Mouse (Mus musculus): ENCODE data around the gene Aff4. TPM values are rescaled to one million over a fixed set of nuclear protein-coding genes. Genes with fewer than 3 reads are reported as not detected.
A peak's percentile ranks its signal among the peaks of the same experiment; 100 is the strongest.
"Not testable (repeated sequence)": the region's sequence is repeated elsewhere in the genome, so short reads cannot be mapped to it uniquely, and the experiment has no call there.

Gene Aff4
- polyA plus RNA-seq (2016; fragmentation: Nextera tagmentation; extraction: Ambion mirVana) = 30.5 and 36.7 TPM in 2 replicates

DNA sequence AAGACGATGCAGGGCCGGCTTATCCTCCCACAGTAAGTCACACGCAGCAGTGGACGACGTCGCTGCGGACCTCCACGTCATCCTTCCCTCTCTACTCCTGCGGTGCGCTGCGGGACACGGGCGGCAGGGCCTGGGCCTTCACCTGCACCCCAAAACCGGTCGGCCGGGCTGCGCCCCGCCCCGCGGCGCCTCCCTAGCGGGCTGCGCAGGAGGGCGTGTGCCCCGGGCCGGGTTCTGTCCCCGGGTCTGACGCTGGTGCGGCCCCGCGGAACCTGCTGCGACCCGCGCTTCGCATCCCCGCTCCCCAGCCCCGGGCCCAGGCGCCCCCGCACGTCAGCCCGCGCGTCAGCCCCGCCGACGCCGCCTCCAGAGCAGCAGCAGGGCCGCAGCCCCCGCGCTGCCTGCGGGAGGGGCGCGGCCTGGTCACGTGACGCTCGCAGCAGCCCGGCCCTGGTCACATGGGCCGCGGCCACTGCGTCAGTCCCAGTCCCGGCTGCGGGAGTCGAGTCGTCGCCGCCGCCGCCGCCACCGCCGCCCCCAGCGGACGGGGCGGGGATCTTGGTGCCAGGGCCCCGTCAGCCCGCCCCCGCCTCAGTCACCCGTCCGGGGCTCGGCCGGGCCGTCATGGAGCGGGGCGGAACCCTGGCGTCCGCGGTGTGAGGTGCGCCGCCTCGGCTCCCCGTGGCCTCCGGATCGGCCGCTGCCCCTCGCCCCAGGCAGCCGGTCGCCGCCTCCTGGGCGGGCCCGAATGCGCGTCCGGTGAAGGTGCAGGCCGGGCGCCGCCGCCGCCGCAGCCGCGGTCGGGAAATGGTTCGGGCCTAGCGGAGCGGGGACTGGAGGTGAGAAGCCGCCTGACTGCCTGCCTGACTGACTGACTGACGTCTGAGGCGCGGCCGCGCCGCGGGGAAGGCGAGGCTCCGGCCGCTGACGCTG lies at the start of gene Aff4:
TSS of gene Aff4 (plus strand) at position 543 of the 933 bp plus-strand sequence.
- Histone ChIP-seq H3K4me1 (peaks cover 7% of the 10 kb centered on the region; the same call in 1 of the 2 replicates), H3K27ac (peak within 1 kb of the TSS; percentile 99), H3K9me3 (no peaks in the 10 kb centered on the region), H3K36me3 (peaks cover 3% of the 10 kb centered on the region; the same call in 1 of the 2 replicates), H3K27me3 (ENCODE audit: insufficient read depth, poor library complexity, severe bottlenecking) (no peaks in the 10 kb centered on the region), H3K4me3 (peak within 1 kb of the TSS; percentile 99)
- under 1% methylated on average over 121 of the region's 127 CpGs for WGBS
- DNase-seq (ENCODE audit: low spot score) = peak; percentile 93

- Histone ChIP-seq H3K27ac (peak overlapping the region; percentile 98), H3K9me3 (no peaks in the 10 kb centered on the region), H3K4me3 (peak overlapping the region; percentile 98), H3K4me1 (peaks cover 23% of the 10 kb centered on the region), H3K27me3 (ENCODE audit: insufficient read depth, poor library complexity, severe bottlenecking) (no peaks in the 10 kb centered on the region), H3K36me3 (peaks cover 14% of the 10 kb centered on the region; the same call in 1 of the 2 replicates)
- 61% methylated on average over 9 of the region's 9 CpGs for WGBS
- DNase-seq (ENCODE audit: low spot score) = no peak
These were observed 49.5 kb upstream of the Aff4 start for GRCm38 (mm10) chr11:53301167-53301515.

GRCm38 (mm10) chr11:53304044-53304840 lies 46.4 kb upstream of the Aff4 start:
- no peak overlapping the region for H3K4me3 ChIP-seq
- no peaks in the 10 kb centered on the region for H3K9me3 ChIP-seq
- no peaks in the 10 kb centered on the region for H3K27me3 ChIP-seq (ENCODE audit: insufficient read depth, poor library complexity, severe bottlenecking)
- no peak for DNase-seq (ENCODE audit: low spot score)
- 87% methylated on average over 14 of the region's 14 CpGs for WGBS
- no peaks in the 10 kb centered on the region for H3K36me3 ChIP-seq
- peaks cover 27% of the 10 kb centered on the region for H3K4me1 ChIP-seq
- no peak overlapping the region for H3K27ac ChIP-seq

- Histone ChIP-seq H3K36me3 (no peaks in the 10 kb centered on the region), H3K9me3 (no peaks in the 10 kb centered on the region), H3K4me3 (no peak overlapping the region), H3K27me3 (ENCODE audit: insufficient read depth, poor library complexity, severe bottlenecking) (no peaks in the 10 kb centered on the region), H3K4me1 (peaks cover 25% of the 10 kb centered on the region; the same call in 1 of the 2 replicates), H3K27ac (no peak overlapping the region)
- no peak for DNase-seq (ENCODE audit: low spot score)
- 82% methylated on average over 2 of the region's 2 CpGs for WGBS
These were observed 43.7 kb upstream of the Aff4 start for GRCm38 (mm10) chr11:53306965-53307364.

DNA sequence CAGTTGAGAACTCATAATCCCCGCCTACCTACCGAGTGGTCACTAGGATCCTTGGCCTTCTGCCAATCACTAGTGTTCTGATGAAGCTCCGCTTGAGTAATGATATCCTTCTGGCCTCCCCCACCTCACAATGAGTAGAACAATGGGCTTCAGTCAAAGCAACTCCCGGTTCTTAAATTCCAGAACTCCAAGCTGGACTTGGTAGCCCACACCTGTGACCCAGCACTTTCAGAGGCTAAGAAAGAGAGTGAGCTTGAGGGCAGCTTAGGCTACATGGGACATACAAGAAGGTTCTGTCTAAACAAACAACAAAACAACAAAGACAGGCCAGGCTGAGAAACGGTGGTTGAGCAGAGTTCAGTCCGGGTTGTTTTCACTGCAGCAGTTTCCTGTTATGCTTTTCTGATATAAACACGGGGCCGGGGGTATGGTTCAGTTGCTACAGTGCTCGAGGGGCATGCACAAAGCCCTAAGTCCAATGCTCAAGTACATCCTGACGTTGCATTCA lies 43.0 kb upstream of the Aff4 start:
- no peaks in the 10 kb centered on the region for H3K36me3 ChIP-seq
- no peaks in the 10 kb centered on the region for H3K27me3 ChIP-seq (ENCODE audit: insufficient read depth, poor library complexity, severe bottlenecking)
- 54% methylated on average over 10 of the region's 10 CpGs for WGBS
- no peaks in the 10 kb centered on the region for H3K9me3 ChIP-seq
- H3K4me1 ChIP-seq = peaks cover 25% of the 10 kb centered on the region; the same call in 1 of the 2 replicates
- peak overlapping the region; percentile 45 for H3K27ac ChIP-seq
- no peak for DNase-seq (ENCODE audit: low spot score)
- H3K4me3 ChIP-seq = no peak overlapping the region

GRCm38 (mm10) chr11:53308251-53308864 lies 42.3 kb upstream of the Aff4 start:
- H3K4me1 ChIP-seq = peaks cover 25% of the 10 kb centered on the region; the same call in 1 of the 2 replicates
- no peaks in the 10 kb centered on the region for H3K9me3 ChIP-seq
- no peaks in the 10 kb centered on the region for H3K36me3 ChIP-seq
- H3K27me3 ChIP-seq (ENCODE audit: insufficient read depth, poor library complexity, severe bottlenecking) = no peaks in the 10 kb centered on the region
- no peak overlapping the region for H3K4me3 ChIP-seq
- DNase-seq (ENCODE audit: low spot score) = no peak
- peak overlapping the region; percentile 56 for H3K27ac ChIP-seq

- no peaks in the 10 kb centered on the region for H3K27me3 ChIP-seq (ENCODE audit: insufficient read depth, poor library complexity, severe bottlenecking)
- peaks cover 25% of the 10 kb centered on the region; the same call in 1 of the 2 replicates for H3K4me1 ChIP-seq
- no peaks in the 10 kb centered on the region for H3K9me3 ChIP-seq
- H3K4me3 ChIP-seq = no peak overlapping the region
- no peaks in the 10 kb centered on the region for H3K36me3 ChIP-seq
- WGBS = 34% methylated on average over 2 of the region's 2 CpGs
- no peak for DNase-seq (ENCODE audit: low spot score)
- H3K27ac ChIP-seq = peak overlapping the region; percentile 56; the same call in 1 of the 2 replicates
These were observed 41.7 kb upstream of the Aff4 start for GRCm38 (mm10) chr11:53308884-53309310.

- WGBS = 49% methylated on average over 1 of the region's 1 CpGs
- Histone ChIP-seq H3K27ac (no peak overlapping the region), H3K4me3 (no peak overlapping the region)
These were observed 39.2 kb upstream of the Aff4 start for GRCm38 (mm10) chr11:53311385-53311784.

GRCm38 (mm10) chr11:53312823-53313222 lies 37.8 kb upstream of the Aff4 start:
- WGBS = 87% methylated on average over 1 of the region's 1 CpGs
- H3K27ac ChIP-seq; H3K27me3 ChIP-seq (ENCODE audit: insufficient read depth, poor library complexity, severe bottlenecking); H3K4me3 ChIP-seq; H3K9me3 ChIP-seq; H3K36me3 ChIP-seq; DNase-seq (ENCODE audit: low spot score): not testable (repeated sequence)
- H3K4me1 ChIP-seq = peaks cover 24% of the 10 kb centered on the region; the same call in 1 of the 2 replicates

More at GRCm38 (mm10) chr11:53311385-53311784, 39.2 kb upstream of the Aff4 start:
- H3K36me3 ChIP-seq = no peaks in the 10 kb centered on the region
- no peaks in the 10 kb centered on the region for H3K27me3 ChIP-seq (ENCODE audit: insufficient read depth, poor library complexity, severe bottlenecking)
- H3K9me3 ChIP-seq = no peaks in the 10 kb centered on the region
- no peak for DNase-seq (ENCODE audit: low spot score)
- H3K4me1 ChIP-seq = peaks cover 29% of the 10 kb centered on the region; the same call in 1 of the 2 replicates

DNA sequence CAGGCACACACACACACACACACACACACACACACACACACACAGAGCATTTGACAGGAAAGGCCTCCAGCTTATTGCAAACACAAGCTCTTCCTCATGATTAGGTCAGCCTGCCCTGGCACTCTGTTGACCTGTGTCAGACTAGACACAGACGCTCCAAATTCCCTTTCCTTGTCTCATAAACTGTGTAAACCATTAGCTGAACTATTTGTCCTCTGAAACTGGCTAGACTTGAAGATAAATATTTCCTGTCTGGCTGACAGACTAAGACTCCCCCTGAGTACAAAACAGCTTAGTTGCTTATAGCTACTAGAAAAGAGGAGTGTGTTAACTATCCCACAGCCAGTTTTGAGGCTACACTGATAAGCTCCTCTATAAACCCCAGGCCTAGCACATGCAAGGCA lies 35.9 kb upstream of the Aff4 start:
- no peak for DNase-seq (ENCODE audit: low spot score)
- Histone ChIP-seq H3K27me3 (ENCODE audit: insufficient read depth, poor library complexity, severe bottlenecking) (no peaks in the 10 kb centered on the region), H3K36me3 (no peaks in the 10 kb centered on the region), H3K4me3 (no peak overlapping the region), H3K27ac (no peak overlapping the region), H3K9me3 (no peaks in the 10 kb centered on the region), H3K4me1 (peaks cover 9% of the 10 kb centered on the region; the same call in 1 of the 2 replicates)
- WGBS = 25% methylated on average over 1 of the region's 1 CpGs

- DNase-seq (ENCODE audit: low spot score) = no peak
- H3K36me3 ChIP-seq = no peaks in the 10 kb centered on the region
- 0 out of 2 replicates have a peak, but pooled peaks cover 4% of the 10 kb centered on the region for H3K4me1 ChIP-seq
- no peak overlapping the region for H3K4me3 ChIP-seq
- H3K9me3 ChIP-seq = no peaks in the 10 kb centered on the region
- no peak overlapping the region for H3K27ac ChIP-seq
- no peaks in the 10 kb centered on the region for H3K27me3 ChIP-seq (ENCODE audit: insufficient read depth, poor library complexity, severe bottlenecking)
- 48% methylated on average over 6 of the region's 6 CpGs for WGBS
These were observed 33.6 kb upstream of the Aff4 start for GRCm38 (mm10) chr11:53316996-53317395.

GRCm38 (mm10) chr11:53318041-53318440 lies 32.6 kb upstream of the Aff4 start:
- Histone ChIP-seq H3K27ac (no peak overlapping the region), H3K4me3 (no peak overlapping the region), H3K36me3 (no peaks in the 10 kb centered on the region), H3K4me1 (0 out of 2 replicates have a peak, but pooled peaks cover 4% of the 10 kb centered on the region), H3K27me3 (ENCODE audit: insufficient read depth, poor library complexity, severe bottlenecking) (no peaks in the 10 kb centered on the region), H3K9me3 (no peaks in the 10 kb centered on the region)
- DNase-seq (ENCODE audit: low spot score) = no peak
- 79% methylated on average over 7 of the region's 7 CpGs for WGBS
